Mouse (Mus musculus) heart, adult 2 months (tissue): ENCODE results near the gene Grsf1.

Experiments
- CTCF ChIP-seq: fragments of 200-600 bp; IDR thresholded peaks from 2 replicates; pipeline ENCODE4 v1.8.1; 2022; ENCODE audit warnings: antibody characterized with exemption, mild to moderate bottlenecking, moderate library complexity
- EP300 ChIP-seq: fragments of 200-500 bp; IDR thresholded peaks from 2 replicates; pipeline ENCODE4 v1.6.1; 2011; ENCODE audit warnings: low read depth, low read length, control low read depth; ENCODE audit not compliant: insufficient read depth
- POLR2A ChIP-seq: fragments of 200-500 bp; IDR thresholded peaks from 2 replicates; pipeline ENCODE4 v1.6.1; 2011; ENCODE audit warnings: mild to moderate bottlenecking, low read depth, low read length, control low read depth; ENCODE audit not compliant: insufficient read depth

GRCm38 (mm10) chr5:88643491-88643890, 32.5 kb downstream of the Grsf1 start:
- TF ChIP-seq CTCF: no peak
- no peak for TF ChIP-seq POLR2A
- TF ChIP-seq EP300: no peak
